Mouse (Mus musculus) forebrain, embryonic 14.5 days (tissue): ENCODE results near the gene Rgs3. TPM values are rescaled to one million over a fixed set of nuclear protein-coding genes. Genes with fewer than 3 reads are reported as not detected.

Source experiments
- ATAC-seq: fragments of 200-750 bp; cut with Nextera tagmentation; 2 replicates; pipeline ENCODE4 v1.8.0; 2017; ENCODE audit warnings: mild to moderate bottlenecking, moderate library complexity
- DNase-seq: peaks from one replicate; pipeline ENCODE4 v3.0.0-alpha.2; 2015; ENCODE audit warnings: low spot score
- H3K27ac ChIP-seq: fragments of 300-500 bp; sonication (generic); 2 replicates; pipeline ENCODE4 v1.5.1; 2014; ENCODE audit warnings: low read depth, mild to moderate bottlenecking, control low read depth, low read length, moderate library complexity
- H3K27me3 ChIP-seq: fragments of 300-500 bp; sonication (generic); replicated peaks from 2 replicates; pipeline ENCODE4 v1.6.1; 2014; ENCODE audit warnings: low read length, control low read depth, mixed read lengths; ENCODE audit not compliant: control insufficient read depth, insufficient read depth
- H3K36me3 ChIP-seq: fragments of 300-500 bp; sonication (generic); 2 replicates; pipeline ENCODE4 v1.6.1; 2014; ENCODE audit warnings: low read length, control low read depth; ENCODE audit not compliant: control insufficient read depth, insufficient read depth
- H3K4me1 ChIP-seq: fragments of 300-500 bp; sonication (generic); 2 replicates; pipeline ENCODE4 v1.6.1; 2014; ENCODE audit warnings: antibody characterized with exemption, low read length, control low read depth; ENCODE audit not compliant: control insufficient read depth, insufficient read depth
- H3K4me2 ChIP-seq: fragments of 300-500 bp; sonication (generic); 2 replicates; pipeline ENCODE4 v1.6.1; 2014; ENCODE audit warnings: mild to moderate bottlenecking, control low read depth, low read length
- H3K4me3 ChIP-seq: fragments of 300-500 bp; sonication (generic); 2 replicates; pipeline ENCODE4 v1.5.1; 2014; ENCODE audit warnings: low read depth, low read length, control low read depth
- H3K9ac ChIP-seq: fragments of 300-500 bp; sonication (generic); 2 replicates; pipeline ENCODE4 v1.6.1; 2014; ENCODE audit warnings: mild to moderate bottlenecking, low read length, control low read depth, moderate library complexity
- H3K9me3 ChIP-seq: fragments of 300-500 bp; sonication (generic); replicated peaks from 2 replicates; pipeline ENCODE4 v1.6.1; 2016; ENCODE audit warnings: low read length, control low read depth, mixed read lengths; ENCODE audit not compliant: control insufficient read depth
- WGBS: fragments of 180-500 bp; shearing (Covaris S2); extraction: QIAGEN DNeasy Blood & Tissue Kit; methylation state at CpG from one replicate; pipeline ENCODE4 v1.1.7; 2014; 5-methylcytosine and 5-hydroxymethylcytosine counted together
- polyA plus RNA-seq: library from polyadenylated mRNA; unstranded; fragments of >200 nt; fragmentation: Nextera tagmentation; extraction: Ambion mirVana; gene quantifications from 2 replicates; pipeline ENCODE4 v1.2.1, GENCODE M21; 2014

Gene Rgs3
- polyA plus RNA-seq, 1 experiment from 2014 or later, result 44.8 TPM

GRCm38 (mm10) chr4:62741055-62741453, 181.4 kb downstream of the Rgs3 start:
- Histone ChIP-seq H3K27ac (no peak overlapping the region), H3K27me3 (no peaks in the 10 kb centered on the region), H3K4me2 (no peak overlapping the region), H3K9ac (no peak overlapping the region), H3K36me3 (no peaks in the 10 kb centered on the region), H3K9me3 (no peaks in the 10 kb centered on the region), H3K4me1 (0 out of 2 replicates have a peak, but pooled peaks cover 3% of the 10 kb centered on the region), H3K4me3 (no peak overlapping the region)
- DNase-seq (no peak), ATAC-seq (no peak)
- 65% methylated on average over 5 of the region's 5 CpGs for WGBS

DNA sequence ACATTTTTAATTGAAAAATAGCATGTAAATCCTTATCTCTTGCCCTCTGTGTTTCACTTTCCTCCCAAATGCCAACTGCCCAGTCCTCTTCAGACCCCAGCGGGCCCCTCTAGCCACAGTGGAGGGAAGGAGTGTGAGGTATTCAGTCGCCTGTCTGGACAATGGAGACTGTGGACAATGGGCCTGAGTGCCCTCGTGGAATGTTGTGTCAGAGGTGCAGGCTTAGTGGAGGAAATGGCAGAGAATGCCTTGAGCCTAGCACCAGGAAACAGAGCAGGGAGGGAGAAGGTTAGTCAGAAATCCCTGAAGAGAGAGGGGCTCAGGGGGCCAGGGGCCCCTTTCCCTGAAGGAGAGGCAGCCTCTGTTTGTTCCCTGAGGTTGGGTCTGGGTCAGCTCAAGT, 182.0 kb downstream of the Rgs3 start:
- 15% methylated on average over 3 of the region's 3 CpGs for WGBS
- Histone ChIP-seq H3K9ac (no peak overlapping the region), H3K27ac (no peak overlapping the region), H3K36me3 (no peaks in the 10 kb centered on the region), H3K4me2 (no peak overlapping the region), H3K4me3 (no peak overlapping the region), H3K4me1 (0 out of 2 replicates have a peak, but pooled peaks cover 3% of the 10 kb centered on the region), H3K27me3 (no peaks in the 10 kb centered on the region), H3K9me3 (no peaks in the 10 kb centered on the region)
- ATAC-seq (no peak; the same call in 1 of the 2 replicates), DNase-seq (no peak)

DNA sequence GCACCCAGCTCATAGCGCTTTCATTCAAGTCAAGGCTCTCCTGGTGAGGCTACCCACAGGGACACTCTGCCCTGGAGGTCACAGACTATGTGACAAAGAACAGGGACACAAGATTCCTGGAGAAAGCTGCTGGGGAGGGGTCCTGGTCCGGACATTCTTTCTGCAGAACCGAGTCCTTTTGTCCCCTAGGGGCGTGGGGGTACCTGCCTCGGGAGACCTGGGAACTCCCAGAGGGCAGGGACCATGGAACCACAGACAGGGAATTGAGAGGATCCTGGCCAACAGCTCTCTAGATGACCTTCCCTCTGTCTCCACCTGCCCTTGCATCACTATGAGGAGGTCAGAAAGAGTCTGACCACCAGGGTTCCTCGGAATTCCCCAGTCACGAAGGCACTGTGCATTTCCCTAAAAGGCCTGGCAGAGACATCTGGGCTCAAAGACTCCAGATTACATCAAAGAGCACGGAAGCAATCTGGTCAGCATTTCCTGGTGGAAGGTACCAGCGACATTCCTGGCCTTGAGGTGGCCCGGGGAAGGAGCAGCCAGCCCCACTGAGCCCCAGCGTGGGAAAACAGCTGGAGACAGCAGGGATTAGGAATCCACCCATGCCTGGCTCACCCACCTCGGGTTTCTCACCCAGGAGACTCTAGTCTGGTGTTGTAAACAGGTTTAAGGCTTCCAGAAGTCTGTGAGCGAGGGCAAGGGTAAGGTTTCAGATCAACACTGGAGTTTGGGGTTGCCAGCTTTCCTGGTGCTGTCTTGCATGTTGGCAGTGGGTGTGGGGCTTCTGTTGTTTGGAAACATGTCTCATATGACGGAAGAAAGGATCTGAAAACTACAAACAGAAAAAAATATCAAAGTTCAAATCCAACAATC, 183.5 kb downstream of the Rgs3 start:
- no peaks in the 10 kb centered on the region for H3K27me3 ChIP-seq
- H3K4me3 ChIP-seq, result no peak overlapping the region
- no peak overlapping the region for H3K9ac ChIP-seq
- WGBS, result 68% methylated on average over 14 of the region's 14 CpGs
- H3K27ac ChIP-seq, result no peak overlapping the region
- H3K9me3 ChIP-seq, result no peaks in the 10 kb centered on the region
- no peaks in the 10 kb centered on the region for H3K36me3 ChIP-seq
- DNase-seq (no peak), ATAC-seq (no peak)
- 0 out of 2 replicates have a peak, but pooled peaks cover 3% of the 10 kb centered on the region for H3K4me1 ChIP-seq
- no peak overlapping the region for H3K4me2 ChIP-seq

- Histone ChIP-seq H3K4me1 (0 out of 2 replicates have a peak, but pooled peaks cover 3% of the 10 kb centered on the region), H3K4me3 (no peak overlapping the region), H3K36me3 (no peaks in the 10 kb centered on the region), H3K27me3 (no peaks in the 10 kb centered on the region), H3K27ac (no peak overlapping the region), H3K9me3 (no peaks in the 10 kb centered on the region), H3K4me2 (no peak overlapping the region), H3K9ac (no peak overlapping the region)
- no peak for DNase-seq
- no peak for ATAC-seq
- WGBS, result 46% methylated on average over 10 of the region's 10 CpGs
These were observed 184.9 kb downstream of the Rgs3 start for GRCm38 (mm10) chr4:62744534-62744956.

DNA sequence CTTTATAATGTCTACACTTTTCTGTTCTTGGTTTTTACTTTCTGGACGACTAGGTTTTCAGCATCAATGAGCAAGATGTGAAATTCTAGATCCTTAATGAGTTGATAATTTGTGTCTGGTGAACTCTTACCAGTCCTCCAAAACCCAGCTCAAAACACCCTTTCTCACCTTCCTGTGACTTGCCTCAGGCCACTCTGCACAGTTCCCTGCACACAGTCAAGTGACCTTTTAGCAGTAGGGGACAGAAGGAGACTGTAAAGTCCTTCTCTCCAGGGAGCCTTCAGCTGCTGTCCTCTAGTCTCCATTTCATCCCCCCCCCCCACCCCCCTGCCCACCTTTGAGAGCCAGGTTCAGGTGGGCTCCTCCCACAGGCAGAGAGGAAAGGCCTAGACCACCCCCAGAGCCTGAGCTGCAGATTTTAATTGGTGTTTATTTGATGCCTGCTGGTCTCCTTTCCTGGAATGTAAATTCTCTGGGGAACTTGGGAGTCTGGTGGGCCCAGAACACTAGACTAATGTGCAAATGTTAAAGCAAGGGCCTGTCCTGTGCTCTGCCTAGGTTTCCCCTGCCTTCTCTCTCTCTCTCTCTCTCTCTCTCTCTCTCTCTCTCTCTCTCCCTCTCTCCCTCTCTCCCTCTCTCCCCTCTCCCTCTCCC, 185.5 kb downstream of the Rgs3 start:
- DNase-seq (no peak), ATAC-seq (no peak)
- H3K36me3 ChIP-seq, result no peaks in the 10 kb centered on the region
- no peak overlapping the region for H3K27ac ChIP-seq
- no peaks in the 10 kb centered on the region for H3K27me3 ChIP-seq
- 0 out of 2 replicates have a peak, but pooled peaks cover 3% of the 10 kb centered on the region for H3K4me1 ChIP-seq
- H3K9ac ChIP-seq, result no peak overlapping the region
- WGBS, result 50% methylated on average over 1 of the region's 1 CpGs
- no peak overlapping the region for H3K4me3 ChIP-seq
- no peak overlapping the region for H3K4me2 ChIP-seq
- H3K9me3 ChIP-seq, result no peaks in the 10 kb centered on the region

Other genes with a start within 250 kb of the Rgs3 start
- gene Fkbp15, start 199.3 kb upstream of the Rgs3 start, polyA plus RNA-seq, result 15.7 and 18.6 TPM in 2 replicates
- 43.9 and 44.9 TPM in 2 replicates for gene Slc31a1, start 199.1 kb upstream of the Rgs3 start, polyA plus RNA-seq
- 140 and 149 TPM in 2 replicates for gene Cdc26, start 151.2 kb upstream of the Rgs3 start, polyA plus RNA-seq
- 16.4 and 16.6 TPM in 2 replicates for gene Prpf4, start 151.1 kb upstream of the Rgs3 start, polyA plus RNA-seq
- gene Rnf183, start 124.6 kb upstream of the Rgs3 start, polyA plus RNA-seq, result not detected in 2 replicates
- 8.1 and 8.2 TPM in 2 replicates for gene Wdr31, start 89.0 kb upstream of the Rgs3 start, polyA plus RNA-seq
- 0.53 and 0.54 TPM in 2 replicates for gene Bspry, start 79.8 kb upstream of the Rgs3 start, polyA plus RNA-seq
- 12.8 and 13.8 TPM in 2 replicates for gene Hdhd3, start 56.4 kb upstream of the Rgs3 start, polyA plus RNA-seq
- gene Alad, start 39.9 kb upstream of the Rgs3 start, polyA plus RNA-seq, result 73.8 and 80.9 TPM in 2 replicates
- gene Pole3, start 34.8 kb upstream of the Rgs3 start, polyA plus RNA-seq, result 78.6 and 80.3 TPM in 2 replicates
- 0.95 and 0.97 TPM in 2 replicates for gene 4933430I17Rik, start 34.5 kb upstream of the Rgs3 start, polyA plus RNA-seq